Mouse (Mus musculus) lung, adult 2 months (tissue): ENCODE data around the gene Kank2. TPM values are rescaled to one million over a fixed set of nuclear protein-coding genes. Genes with fewer than 3 reads are reported as not detected.

Experiments
- DNase-seq: peaks from one replicate; pipeline ENCODE4 v3.0.0; 2022
- H3K4me1 ChIP-seq: fragments of 200-500 bp; 2 replicates; pipeline ENCODE4 v1.6.1; 2011; ENCODE audit warnings: low read length; ENCODE audit not compliant: control insufficient read depth, insufficient read depth
- H3K4me3 ChIP-seq: fragments of 200-500 bp; replicated peaks from 2 replicates; pipeline ENCODE3; 2011; ENCODE audit warnings: low read depth, mild to moderate bottlenecking, control low read depth, low read length; ENCODE audit errors: extremely low read depth
- CTCF ChIP-seq: fragments of 200-500 bp; IDR thresholded peaks from 2 replicates; pipeline ENCODE4 v1.5.1; 2011; ENCODE audit warnings: mild to moderate bottlenecking, low read length, control low read depth; ENCODE audit not compliant: insufficient read depth
- POLR2A ChIP-seq: fragments of 200-500 bp; IDR thresholded peaks from 2 replicates; pipeline ENCODE4 v1.6.1; 2011; ENCODE audit warnings: low read depth, mild to moderate bottlenecking, control low read depth, low read length, borderline replicate concordance; ENCODE audit errors: extremely low read depth
- WGBS: fragments of 180-500 bp; shearing (Covaris S2); methylation state at CpG from one replicate; pipeline ENCODE4 v1.1.7; 2018; 5-methylcytosine and 5-hydroxymethylcytosine counted together
- polyA plus RNA-seq: library from polyadenylated mRNA; depleted of rRNA; stranded (reverse); fragments of >200 nt; gene quantifications from 2 replicates; pipeline ENCODE4 v1.2.3, GENCODE M21; 2012

Gene Kank2
- polyA plus RNA-seq, 1 experiment: 108 TPM

DNA sequence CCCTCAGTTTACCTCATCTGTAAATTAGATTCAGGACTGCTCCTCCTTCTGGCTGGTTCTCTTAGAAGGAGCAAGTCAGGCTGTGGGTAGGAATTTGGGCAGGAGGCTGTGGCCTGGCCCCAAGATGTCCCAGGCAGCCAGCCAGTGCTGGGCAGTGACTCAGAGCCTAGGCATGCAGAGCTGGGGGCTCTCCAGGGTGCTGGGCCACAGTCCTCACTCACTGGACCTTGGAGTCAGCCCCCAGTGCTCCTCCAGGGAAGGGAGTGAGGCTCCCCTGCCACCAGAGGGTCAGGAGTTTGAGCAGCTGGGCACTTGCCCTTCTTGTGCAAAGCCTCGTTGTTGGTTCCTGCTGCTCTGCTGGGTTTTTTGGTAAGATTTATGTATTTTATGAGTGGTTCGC is 44.5 kb downstream of the Kank2 start:
- WGBS: 55% methylated on average over 2 of the region's 2 CpGs
- DNase-seq: peak; percentile 85
- Histone ChIP-seq H3K4me3 (no peak overlapping the region), H3K4me1 (peaks cover 13% of the 10 kb centered on the region)
- no peak for TF ChIP-seq CTCF
- no peak for TF ChIP-seq POLR2A

- Histone ChIP-seq H3K4me3 (no peak overlapping the region), H3K4me1 (peaks cover 18% of the 10 kb centered on the region)
- 46% methylated on average over 10 of the region's 10 CpGs for WGBS
- no peak for TF ChIP-seq CTCF
- no peak for TF ChIP-seq POLR2A
- DNase-seq: no peak
These were observed 46.2 kb downstream of the Kank2 start for GRCm38 (mm10) chr9:21752252-21752792.

GRCm38 (mm10) chr9:21751347-21751746 is 47.2 kb downstream of the Kank2 start:
- no peak overlapping the region for H3K4me3 ChIP-seq
- peaks cover 18% of the 10 kb centered on the region for H3K4me1 ChIP-seq
- DNase-seq: peak; percentile 54
- TF ChIP-seq POLR2A: no peak
- TF ChIP-seq CTCF: peak; percentile 64
- 44% methylated on average over 6 of the region's 6 CpGs for WGBS

DNA sequence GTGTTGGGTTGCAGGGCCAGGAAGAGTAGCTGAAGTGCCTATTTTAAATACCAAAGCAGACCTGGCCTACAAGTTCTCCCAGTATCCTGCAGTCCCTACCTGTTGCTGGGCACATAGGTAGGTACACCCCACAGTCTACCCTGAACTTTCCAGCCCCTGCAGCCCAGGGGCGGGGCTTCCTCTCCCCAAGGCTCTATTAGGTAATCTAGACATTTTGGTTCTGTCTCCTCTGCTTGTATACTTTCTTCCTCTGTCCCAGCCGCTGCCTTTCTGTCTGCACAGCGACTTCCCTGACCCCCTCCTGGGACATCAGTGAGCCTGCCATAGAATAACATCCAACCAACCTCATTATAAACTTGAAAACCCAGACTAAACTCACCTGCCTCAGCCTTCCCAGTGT is 48.2 kb downstream of the Kank2 start:
- TF ChIP-seq CTCF (no peak), POLR2A (no peak)
- no peak for DNase-seq
- peaks cover 18% of the 10 kb centered on the region for H3K4me1 ChIP-seq
- 78% methylated on average over 3 of the region's 3 CpGs for WGBS
- no peak overlapping the region for H3K4me3 ChIP-seq

DNA sequence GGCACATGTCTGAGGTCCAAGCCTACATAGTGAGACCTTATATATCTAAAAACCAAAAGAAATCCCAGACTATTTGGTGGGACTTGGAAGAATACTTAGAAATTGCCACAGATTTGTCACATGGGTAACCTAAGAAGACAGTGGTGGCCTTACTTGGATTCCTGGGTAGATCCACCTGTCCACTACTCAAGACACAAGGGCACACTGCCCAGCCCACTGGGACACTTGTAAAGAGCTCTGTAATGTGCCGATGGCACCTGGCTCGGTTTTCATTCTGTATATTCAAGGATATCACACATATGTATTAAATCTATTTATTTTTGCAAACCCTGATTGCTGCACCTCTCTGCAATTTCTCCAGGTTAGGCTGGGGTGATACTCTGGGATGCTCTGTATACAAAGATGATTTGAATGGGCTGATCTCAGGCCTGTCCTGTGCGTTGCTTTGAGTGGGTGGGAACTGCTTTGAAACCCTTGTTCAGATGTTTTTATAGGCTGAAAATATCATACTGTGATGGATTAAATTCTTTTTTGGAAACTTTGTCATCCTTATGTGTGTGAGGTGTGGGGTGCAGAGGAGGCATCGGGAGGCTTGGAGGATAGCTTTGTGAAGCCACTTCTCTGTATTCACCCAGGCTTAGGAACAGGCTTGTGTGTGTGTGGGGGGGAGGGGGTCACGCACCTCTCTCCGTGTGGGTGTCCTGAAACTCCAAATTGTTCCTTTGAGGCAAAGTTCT is 49.0 kb downstream of the Kank2 start:
- DNase-seq: no peak
- TF ChIP-seq CTCF: no peak
- TF ChIP-seq POLR2A: no peak
- H3K4me3 ChIP-seq: no peak overlapping the region
- H3K4me1 ChIP-seq: peaks cover 16% of the 10 kb centered on the region
- 82% methylated on average over 6 of the region's 6 CpGs for WGBS

DNA sequence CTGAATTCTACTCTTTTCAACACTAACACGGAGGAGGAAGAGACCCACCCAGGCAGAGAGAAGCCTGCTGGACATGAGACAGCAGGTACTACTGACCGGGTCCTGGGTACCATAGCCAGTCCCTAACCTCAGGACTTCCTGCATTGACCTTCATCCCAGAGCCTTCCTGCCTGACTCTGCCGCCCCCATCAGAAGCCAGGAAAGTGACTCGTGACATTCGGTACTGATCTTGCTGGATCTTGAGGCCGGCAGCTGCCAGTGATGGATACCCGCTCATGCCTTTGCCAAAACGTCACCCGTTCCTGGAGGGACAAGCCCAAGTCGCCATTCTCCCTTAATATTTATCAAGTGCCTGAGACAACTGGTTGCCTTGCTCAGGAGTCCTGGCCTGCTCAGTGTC is 50.1 kb downstream of the Kank2 start:
- no peak for TF ChIP-seq POLR2A
- TF ChIP-seq CTCF: no peak
- H3K4me1 ChIP-seq: peaks cover 14% of the 10 kb centered on the region
- DNase-seq: no peak
- H3K4me3 ChIP-seq: no peak overlapping the region
- 56% methylated on average over 10 of the region's 10 CpGs for WGBS

- no peak overlapping the region for H3K4me3 ChIP-seq
- WGBS: 20% methylated on average over 7 of the region's 7 CpGs
- peaks cover 13% of the 10 kb centered on the region for H3K4me1 ChIP-seq
- TF ChIP-seq CTCF (no peak), POLR2A (no peak)
- no peak for DNase-seq
These were observed 50.5 kb downstream of the Kank2 start for GRCm38 (mm10) chr9:21748033-21748432.

GRCm38 (mm10) chr9:21747238-21747774 is 51.2 kb downstream of the Kank2 start:
- no peak for DNase-seq
- TF ChIP-seq POLR2A (no peak), CTCF (no peak)
- Histone ChIP-seq H3K4me3 (no peak overlapping the region), H3K4me1 (peaks cover 9% of the 10 kb centered on the region)
- WGBS: 92% methylated on average over 3 of the region's 3 CpGs

DNA sequence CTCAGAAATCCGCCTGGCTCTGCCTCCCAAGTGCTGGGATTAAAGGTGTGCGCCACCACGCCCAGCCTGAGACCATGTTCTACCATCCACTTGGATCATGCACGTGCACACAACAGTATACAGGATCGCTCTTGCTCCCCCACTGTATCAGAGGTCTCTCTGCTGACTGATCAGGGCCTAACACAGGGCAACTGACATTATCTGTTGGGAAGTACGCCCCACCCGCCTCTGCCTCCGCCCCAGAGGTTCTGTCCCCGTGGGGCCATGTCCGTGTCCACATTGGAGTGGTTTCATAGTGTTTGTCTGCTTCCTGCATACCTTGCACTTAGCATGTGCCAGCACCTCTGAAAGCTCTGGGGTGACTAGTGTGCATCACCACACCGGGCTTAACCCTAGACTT is 57.0 kb downstream of the Kank2 start:
- no peak for DNase-seq
- Histone ChIP-seq H3K4me3 (no peak overlapping the region), H3K4me1 (peaks cover 3% of the 10 kb centered on the region)
- 92% methylated on average over 11 of the region's 11 CpGs for WGBS
- TF ChIP-seq CTCF (no peak), POLR2A (no peak)

DNA sequence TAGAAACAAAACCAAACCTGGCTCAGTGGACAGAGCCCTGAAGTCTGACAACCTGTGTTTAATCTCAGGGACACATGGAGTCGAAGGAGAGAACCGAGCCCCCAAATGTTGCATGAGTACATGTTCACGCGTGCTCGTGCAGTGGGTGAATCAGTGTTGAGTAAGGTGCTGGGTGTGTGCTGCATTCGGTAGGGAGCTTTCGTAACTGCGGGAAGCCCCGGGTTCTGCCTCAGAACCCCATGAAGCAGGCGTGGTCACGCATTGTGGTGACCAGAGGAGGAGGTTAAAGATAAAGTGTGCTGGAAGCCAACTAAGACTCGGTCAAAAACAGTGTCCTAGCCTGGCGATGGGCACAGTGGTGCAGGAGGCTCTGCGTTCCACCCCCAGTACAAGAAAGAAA is 58.1 kb downstream of the Kank2 start:
- 93% methylated on average over 14 of the region's 14 CpGs for WGBS
- H3K4me3 ChIP-seq: no peak overlapping the region
- no peak for DNase-seq
- TF ChIP-seq CTCF (no peak), POLR2A (no peak)
- peaks cover 7% of the 10 kb centered on the region for H3K4me1 ChIP-seq
